Mouse (Mus musculus): ENCODE results near the gene Gm28510. TPM values are rescaled to one million over a fixed set of nuclear protein-coding genes. Genes with fewer than 3 reads are reported as not detected.
"Not testable (repeated sequence)": the region's sequence is repeated elsewhere in the genome, so short reads cannot be mapped to it uniquely, and the experiment has no call there.

Gene Gm28510
- not detected in 2 replicates for polyA plus RNA-seq (2015; fragmentation: Nextera tagmentation; extraction: Ambion mirVana)

- not testable (repeated sequence) for H3K9ac ChIP-seq; H3K36me3 ChIP-seq; H3K4me1 ChIP-seq (replicated peaks); H3K4me3 ChIP-seq (replicated peaks); H3K4me2 ChIP-seq (replicated peaks); H3K9me3 ChIP-seq; H3K27me3 ChIP-seq (replicated peaks); H3K27ac ChIP-seq; ATAC-seq
- WGBS, result no CpG with 5 or more reads among the region's 6 CpGs
Measured at GRCm38 (mm10) chrY:10412437-10412836, at the start of gene Gm28510. Gene Gm28510 (plus strand): TSS chrY:10412737.

Other genes with a start within 250 kb of the Gm28510 start
- not detected in 2 replicates for gene Gm20834, start 88.1 kb upstream of the Gm28510 start, polyA plus RNA-seq (2015; fragmentation: Nextera tagmentation; extraction: Ambion mirVana)
- not detected in 2 replicates for gene Gm20737, start 123.3 kb downstream of the Gm28510 start, polyA plus RNA-seq (2015; fragmentation: Nextera tagmentation; extraction: Ambion mirVana)
- not detected in 2 replicates for gene Gm21775, start 140.7 kb downstream of the Gm28510 start, polyA plus RNA-seq (2015; fragmentation: Nextera tagmentation; extraction: Ambion mirVana)
- not detected in 2 replicates for gene Gm21900, start 203.6 kb downstream of the Gm28510 start, polyA plus RNA-seq (2015; fragmentation: Nextera tagmentation; extraction: Ambion mirVana)